Mouse (Mus musculus): ENCODE measurements around the gene Trim54.

Trim54 gene

DNA sequence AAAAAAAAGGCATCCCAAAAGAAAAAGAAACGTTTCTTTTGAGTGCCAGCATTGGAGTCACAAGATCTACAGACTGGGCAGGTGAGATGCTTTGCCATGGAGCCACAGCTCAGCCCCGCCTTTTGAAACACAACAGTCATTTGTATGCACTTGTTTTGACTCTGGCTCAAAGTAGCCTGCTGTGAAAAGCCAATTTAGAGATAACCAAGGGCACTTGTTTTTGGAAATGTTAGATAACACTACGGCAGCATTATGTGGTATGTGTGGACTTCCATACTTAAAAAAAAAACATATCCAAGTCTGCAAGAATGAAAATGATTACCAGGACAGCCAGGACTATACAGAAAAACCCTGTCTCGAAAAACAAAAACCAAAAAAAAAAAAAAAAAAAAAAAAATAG, 67.2 kb downstream of the Trim54 start:
- DNase-seq (ENCODE audit: low spot score), result no peak
